Mouse (Mus musculus) heart, embryonic 10.5 days (tissue): ENCODE measurements at regions not wholly inside any gene's neighbourhood (a gene's known extent, or its start where the extent isn't known, plus 50 kb on each side); places are given as distances from the start of the nearest gene placed in this dataset.

Source experiments
- DNase-seq: peaks from one replicate; pipeline ENCODE4 v3.0.0-alpha.2; 2017; ENCODE audit warnings: low spot score
- H3K27ac ChIP-seq: fragments of 300-500 bp; sonication (generic); 2 replicates; pipeline ENCODE4 v1.5.1; 2016; ENCODE audit warnings: mild to moderate bottlenecking
- H3K27me3 ChIP-seq: fragments of 300-500 bp; sonication (generic); 2 replicates; pipeline ENCODE4 v1.6.1; 2016; ENCODE audit warnings: mild to moderate bottlenecking; ENCODE audit not compliant: poor library complexity, insufficient read depth, severe bottlenecking
- H3K36me3 ChIP-seq: fragments of 300-500 bp; sonication (generic); 2 replicates; pipeline ENCODE4 v1.6.1; 2016; ENCODE audit warnings: mild to moderate bottlenecking, moderate library complexity
- H3K4me1 ChIP-seq: fragments of 300-500 bp; sonication (generic); 2 replicates; pipeline ENCODE4 v1.6.1; 2016; ENCODE audit warnings: mild to moderate bottlenecking
- H3K4me3 ChIP-seq: fragments of 300-500 bp; sonication (generic); 2 replicates; pipeline ENCODE4 v1.5.1; 2016; ENCODE audit warnings: mild to moderate bottlenecking, moderate library complexity
- H3K9me3 ChIP-seq: fragments of 300-500 bp; sonication (generic); 2 replicates; pipeline ENCODE4 v1.6.1; 2016; ENCODE audit warnings: mild to moderate bottlenecking, moderate library complexity
- WGBS: fragments of 180-500 bp; shearing (Covaris S2); methylation state at CpG from one replicate; pipeline ENCODE4 v1.1.7; 2016; 5-methylcytosine and 5-hydroxymethylcytosine counted together

GRCm38 (mm10) chr10:97141561-97141960, 337.8 kb upstream of the Dcn start:
- no peak overlapping the region for H3K4me3 ChIP-seq
- 63% methylated on average over 2 of the region's 2 CpGs for WGBS
- no peaks in the 10 kb centered on the region for H3K9me3 ChIP-seq
- H3K4me1 ChIP-seq = no peaks in the 10 kb centered on the region
- no peak overlapping the region for H3K27ac ChIP-seq
- DNase-seq = no peak
- H3K36me3 ChIP-seq = no peaks in the 10 kb centered on the region
- H3K27me3 ChIP-seq = no peaks in the 10 kb centered on the region

GRCm38 (mm10) chr10:97158561-97159395, 320.6 kb upstream of the Dcn start:
- Histone ChIP-seq H3K36me3 (no peaks in the 10 kb centered on the region), H3K27me3 (no peaks in the 10 kb centered on the region), H3K27ac (no peak overlapping the region), H3K4me1 (no peaks in the 10 kb centered on the region), H3K9me3 (no peaks in the 10 kb centered on the region), H3K4me3 (no peak overlapping the region)
- WGBS = 56% methylated on average over 11 of the region's 11 CpGs
- DNase-seq = no peak

- no peak for DNase-seq
- WGBS = 47% methylated on average over 1 of the region's 1 CpGs
- H3K27ac ChIP-seq = no peak overlapping the region
- H3K4me1 ChIP-seq = no peaks in the 10 kb centered on the region
- H3K27me3 ChIP-seq = no peaks in the 10 kb centered on the region
- no peaks in the 10 kb centered on the region for H3K36me3 ChIP-seq
- no peaks in the 10 kb centered on the region for H3K9me3 ChIP-seq
- no peak overlapping the region for H3K4me3 ChIP-seq
Measured at GRCm38 (mm10) chr10:97159396-97159760, 320.0 kb upstream of the Dcn start.

- Histone ChIP-seq H3K9me3 (no peaks in the 10 kb centered on the region), H3K4me1 (no peaks in the 10 kb centered on the region), H3K4me3 (no peak overlapping the region), H3K27ac (no peak overlapping the region), H3K27me3 (no peaks in the 10 kb centered on the region), H3K36me3 (no peaks in the 10 kb centered on the region)
- no peak for DNase-seq
- whole genome bisulfite sequencing = 53% methylated on average over 10 of the region's 10 CpGs
Measured at GRCm38 (mm10) chr10:97159831-97160575, 319.4 kb upstream of the Dcn start.

- no peaks in the 10 kb centered on the region for H3K9me3 ChIP-seq
- no peaks in the 10 kb centered on the region for H3K36me3 ChIP-seq
- no peak for DNase-seq
- no peak overlapping the region for H3K27ac ChIP-seq
- no peak overlapping the region for H3K4me3 ChIP-seq
- WGBS = 8% methylated on average over 2 of the region's 2 CpGs
- H3K27me3 ChIP-seq = no peaks in the 10 kb centered on the region
- H3K4me1 ChIP-seq = no peaks in the 10 kb centered on the region
Measured at GRCm38 (mm10) chr10:97160892-97161291, 318.5 kb upstream of the Dcn start.

- H3K4me3 ChIP-seq = no peak overlapping the region
- H3K9me3 ChIP-seq = no peaks in the 10 kb centered on the region
- no peaks in the 10 kb centered on the region for H3K27me3 ChIP-seq
- 60% methylated on average over 3 of the region's 3 CpGs for WGBS
- H3K36me3 ChIP-seq = no peaks in the 10 kb centered on the region
- no peak for DNase-seq
- H3K4me1 ChIP-seq = no peaks in the 10 kb centered on the region
- H3K27ac ChIP-seq = no peak overlapping the region
Measured at GRCm38 (mm10) chr10:97178468-97178867, 300.9 kb upstream of the Dcn start.

GRCm38 (mm10) chr10:97189696-97190095, 289.7 kb upstream of the Dcn start:
- Histone ChIP-seq H3K27me3 (no peaks in the 10 kb centered on the region), H3K9me3 (no peaks in the 10 kb centered on the region), H3K27ac (no peak overlapping the region), H3K4me1 (no peaks in the 10 kb centered on the region), H3K36me3 (no peaks in the 10 kb centered on the region), H3K4me3 (no peak overlapping the region)
- no peak for DNase-seq

- no peak overlapping the region for H3K27ac ChIP-seq
- DNase-seq = no peak
Measured at GRCm38 (mm10) chr10:97211238-97211695, 268.1 kb upstream of the Dcn start.

GRCm38 (mm10) chr10:97211785-97212398, 267.5 kb upstream of the Dcn start:
- Histone ChIP-seq H3K4me1 (no peaks in the 10 kb centered on the region), H3K9me3 (no peaks in the 10 kb centered on the region), H3K4me3 (no peak overlapping the region), H3K36me3 (no peaks in the 10 kb centered on the region), H3K27me3 (no peaks in the 10 kb centered on the region), H3K27ac (no peak overlapping the region)
- no peak for DNase-seq
- WGBS = 83% methylated on average over 7 of the region's 7 CpGs

More at GRCm38 (mm10) chr10:97211238-97211695, 268.1 kb upstream of the Dcn start:
- H3K4me3 ChIP-seq = no peak overlapping the region
- WGBS = 83% methylated on average over 4 of the region's 4 CpGs
- H3K27me3 ChIP-seq = no peaks in the 10 kb centered on the region
- no peaks in the 10 kb centered on the region for H3K9me3 ChIP-seq
- H3K4me1 ChIP-seq = no peaks in the 10 kb centered on the region
- no peaks in the 10 kb centered on the region for H3K36me3 ChIP-seq

- DNase-seq = no peak
- Histone ChIP-seq H3K9me3 (no peaks in the 10 kb centered on the region), H3K27me3 (no peaks in the 10 kb centered on the region), H3K27ac (no peak overlapping the region), H3K4me3 (no peak overlapping the region), H3K4me1 (no peaks in the 10 kb centered on the region), H3K36me3 (no peaks in the 10 kb centered on the region)
- WGBS = 61% methylated on average over 3 of the region's 3 CpGs
Measured at GRCm38 (mm10) chr10:97219474-97219873, 259.9 kb upstream of the Dcn start.

- Histone ChIP-seq H3K4me1 (no peaks in the 10 kb centered on the region), H3K4me3 (no peak overlapping the region), H3K27me3 (no peaks in the 10 kb centered on the region), H3K9me3 (no peaks in the 10 kb centered on the region), H3K36me3 (no peaks in the 10 kb centered on the region), H3K27ac (no peak overlapping the region)
- DNase-seq = no peak
- WGBS = 81% methylated on average over 3 of the region's 3 CpGs
Measured at GRCm38 (mm10) chr10:97220431-97220830, 259.0 kb upstream of the Dcn start.

GRCm38 (mm10) chr10:97235631-97236030, 243.8 kb upstream of the Dcn start:
- no peak overlapping the region for H3K27ac ChIP-seq
- H3K36me3 ChIP-seq = no peaks in the 10 kb centered on the region
- WGBS = 84% methylated on average over 4 of the region's 4 CpGs
- no peak for DNase-seq
- no peaks in the 10 kb centered on the region for H3K27me3 ChIP-seq
- no peak overlapping the region for H3K4me3 ChIP-seq
- no peaks in the 10 kb centered on the region for H3K9me3 ChIP-seq
- no peaks in the 10 kb centered on the region for H3K4me1 ChIP-seq

- WGBS = 68% methylated on average over 2 of the region's 2 CpGs
- Histone ChIP-seq H3K4me3 (no peak overlapping the region), H3K27ac (no peak overlapping the region), H3K27me3 (no peaks in the 10 kb centered on the region), H3K36me3 (no peaks in the 10 kb centered on the region), H3K4me1 (no peaks in the 10 kb centered on the region), H3K9me3 (no peaks in the 10 kb centered on the region)
- DNase-seq = no peak
Measured at GRCm38 (mm10) chr10:97241476-97241875, 237.9 kb upstream of the Dcn start.
